Mouse (Mus musculus): Measurements from ENCODE around the gene Prg3. TPM values are rescaled to one million over a fixed set of nuclear protein-coding genes. Genes with fewer than 3 reads are reported as not detected.

Prg3 gene
- total RNA-seq, 2 experiments from 2014 or later: not detected

DNA sequence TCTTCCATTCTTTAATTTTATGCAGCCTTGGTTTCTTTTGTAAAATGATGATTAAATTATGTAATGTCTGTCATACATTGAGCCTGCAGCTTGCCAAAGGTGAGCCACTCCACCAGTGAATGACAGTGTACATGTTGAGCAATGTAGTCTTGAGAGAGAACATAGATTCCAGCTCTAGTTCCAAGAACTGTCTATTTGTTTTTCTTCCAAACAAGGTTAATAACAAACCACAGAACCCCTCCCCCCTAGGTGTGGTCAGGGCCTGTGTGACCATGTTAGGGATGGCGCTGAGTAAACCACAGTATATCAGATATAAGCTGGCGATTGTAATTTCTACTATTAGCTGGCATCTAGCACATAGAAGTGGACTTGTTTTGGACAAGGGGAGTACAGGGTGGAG lies 8.4 kb downstream of the Prg3 start:
- DNase-seq: no peak

DNA sequence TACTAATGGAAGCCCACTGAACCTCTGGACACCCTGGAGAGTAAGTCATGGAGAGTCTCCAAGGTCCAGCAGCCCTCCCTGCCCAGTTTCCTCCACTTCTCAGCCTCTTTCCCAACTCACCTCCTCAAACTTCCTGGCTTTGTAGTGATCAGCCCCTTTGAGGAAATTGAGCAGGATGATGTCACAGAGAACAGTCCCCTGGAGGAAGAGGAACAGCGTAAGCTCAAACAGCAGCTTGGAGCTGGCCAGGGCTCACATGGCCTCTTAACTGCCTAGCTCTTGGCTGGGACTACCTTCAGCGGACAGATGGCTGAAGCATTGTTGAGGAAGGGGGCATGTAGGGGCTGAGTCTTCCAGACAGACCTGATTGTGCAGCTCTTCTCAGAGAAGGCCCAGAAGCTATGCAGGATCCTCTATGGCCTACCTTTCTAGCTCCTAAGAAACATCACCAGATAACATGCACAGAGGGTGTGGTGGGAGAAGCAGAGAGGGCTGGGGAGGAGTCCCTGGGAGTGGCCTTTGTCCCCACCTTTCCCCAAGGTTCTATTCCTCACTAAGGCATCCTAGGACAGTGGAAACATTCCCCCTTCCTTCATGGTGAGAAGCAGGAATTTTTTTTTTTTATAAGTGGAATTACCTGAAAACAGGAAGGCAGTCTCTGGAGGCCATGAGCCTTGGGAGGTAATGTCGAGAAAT lies 11.6 kb downstream of the Prg3 start:
- peak in 1 of 2 experiments; percentile 13 for DNase-seq

DNA sequence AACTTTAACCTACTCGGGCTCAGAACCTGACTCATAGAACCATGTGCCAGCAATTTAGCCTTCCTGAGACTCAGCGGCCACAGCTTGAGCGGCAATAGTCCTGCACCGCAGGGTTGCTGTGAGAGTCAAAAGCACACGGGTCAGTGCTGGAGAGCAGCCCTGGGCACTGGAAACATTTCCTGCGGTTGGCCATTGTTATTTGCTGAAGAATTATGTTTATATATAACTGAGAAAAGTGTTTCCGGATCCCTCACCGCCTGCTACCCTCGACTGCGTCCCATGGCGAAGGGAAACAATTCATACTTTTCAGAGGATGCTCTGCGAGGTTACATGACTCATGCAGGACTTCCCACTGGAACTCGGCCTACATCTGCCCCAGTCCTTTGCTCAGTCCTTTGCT lies 13.5 kb downstream of the Prg3 start:
- peak; percentile 7 to 17 for DNase-seq

DNA sequence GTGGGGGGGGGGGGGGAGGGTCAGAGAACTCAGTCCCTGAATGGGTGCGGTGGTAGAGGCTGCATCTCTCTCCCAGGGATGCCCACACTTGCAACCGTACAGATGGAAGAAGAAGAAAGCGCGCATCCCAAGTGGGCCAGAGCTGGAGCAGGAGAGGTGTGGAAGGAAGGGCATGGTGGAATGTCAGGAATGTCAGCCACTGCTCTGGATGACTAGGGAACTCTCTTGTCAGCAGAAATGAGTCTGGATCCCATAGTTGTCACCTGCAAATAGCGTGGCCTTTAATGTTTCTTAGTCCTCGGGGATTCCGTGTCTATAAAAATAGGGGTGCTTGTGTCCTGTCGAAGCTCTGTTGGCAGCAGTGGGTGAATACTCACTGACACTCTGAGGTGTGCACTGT lies 14.6 kb downstream of the Prg3 start:
- DNase-seq: no peak

DNA sequence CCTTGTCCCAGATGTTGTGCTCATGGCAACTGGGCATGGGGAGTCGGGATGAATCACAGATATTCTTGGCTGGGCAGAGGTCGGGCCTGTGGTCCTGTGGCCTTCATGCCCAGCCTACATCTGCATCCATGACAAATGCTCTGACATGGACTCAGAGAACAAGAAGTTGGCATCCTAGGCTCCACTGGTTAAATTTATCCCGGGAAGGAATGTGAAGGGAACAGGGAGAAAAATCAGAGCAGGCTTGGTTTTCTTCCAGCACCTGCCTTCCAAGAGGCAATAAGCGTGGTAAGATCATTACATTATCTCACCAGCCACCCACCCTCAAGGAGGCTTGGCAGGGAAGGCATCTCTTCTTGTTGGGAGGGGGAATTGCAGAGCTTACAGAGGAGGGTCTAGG lies 16.3 kb downstream of the Prg3 start:
- no peak for DNase-seq

DNA sequence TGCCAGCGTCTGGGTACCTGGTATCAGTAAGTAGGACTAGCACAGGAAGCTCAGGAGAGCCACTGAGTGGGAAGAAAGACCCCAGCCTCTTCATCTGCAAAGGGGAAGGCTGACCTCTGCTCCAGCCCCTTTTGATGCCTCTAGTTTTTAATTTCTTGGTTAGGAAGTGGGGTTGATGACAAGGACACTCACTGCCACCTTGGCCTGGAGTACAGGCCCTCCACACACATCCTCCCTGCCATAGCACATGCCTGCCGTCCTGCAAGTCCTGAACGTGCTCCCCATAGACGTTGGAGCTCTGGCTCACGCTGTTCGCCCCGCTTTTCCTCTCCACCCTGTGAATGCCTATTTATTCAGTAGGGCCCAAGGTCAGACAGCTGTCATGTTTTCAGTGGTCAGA lies 18.6 kb downstream of the Prg3 start:
- no peak for DNase-seq

DNA sequence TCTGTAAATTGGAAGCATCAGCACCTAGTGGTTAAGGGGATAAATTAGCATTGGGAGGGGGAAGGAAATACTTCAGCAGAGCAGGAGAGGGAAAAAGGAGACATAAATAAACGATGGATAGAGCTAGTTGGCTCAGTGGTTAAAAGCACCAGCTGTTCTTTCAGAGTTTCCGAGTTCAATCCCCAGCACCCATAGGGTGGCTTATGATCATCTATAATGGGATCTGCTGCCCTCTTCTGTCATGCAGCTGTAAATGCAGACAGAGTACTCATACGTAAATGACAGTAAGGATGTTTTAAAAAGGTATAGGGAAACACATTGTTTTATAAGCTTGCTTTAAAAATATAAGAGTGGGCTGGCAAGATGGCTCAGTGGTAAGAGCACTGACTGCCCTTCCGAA lies 19.7 kb downstream of the Prg3 start:
- DNase-seq: peak in 1 of 2 experiments; percentile 44

DNA sequence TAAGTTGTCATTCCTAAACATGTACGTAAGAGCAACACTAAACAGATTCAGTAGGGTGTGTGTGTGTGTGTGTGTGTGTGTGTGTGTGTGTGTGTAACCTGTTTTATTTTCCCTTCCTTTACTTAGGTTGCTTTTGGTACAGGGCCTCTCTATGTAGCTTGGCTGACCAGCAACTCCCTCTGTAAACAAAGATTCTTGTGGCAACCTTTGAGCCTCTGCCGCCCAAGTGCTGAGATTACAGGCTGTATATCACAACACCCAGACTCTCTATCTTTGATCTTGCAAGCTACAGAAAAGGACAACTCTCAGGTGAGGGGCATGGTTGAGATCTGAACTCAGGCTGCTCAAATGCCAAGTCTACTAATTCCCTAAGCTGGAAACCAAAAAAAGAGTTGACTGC lies 21.2 kb downstream of the Prg3 start:
- DNase-seq: no peak

DNA sequence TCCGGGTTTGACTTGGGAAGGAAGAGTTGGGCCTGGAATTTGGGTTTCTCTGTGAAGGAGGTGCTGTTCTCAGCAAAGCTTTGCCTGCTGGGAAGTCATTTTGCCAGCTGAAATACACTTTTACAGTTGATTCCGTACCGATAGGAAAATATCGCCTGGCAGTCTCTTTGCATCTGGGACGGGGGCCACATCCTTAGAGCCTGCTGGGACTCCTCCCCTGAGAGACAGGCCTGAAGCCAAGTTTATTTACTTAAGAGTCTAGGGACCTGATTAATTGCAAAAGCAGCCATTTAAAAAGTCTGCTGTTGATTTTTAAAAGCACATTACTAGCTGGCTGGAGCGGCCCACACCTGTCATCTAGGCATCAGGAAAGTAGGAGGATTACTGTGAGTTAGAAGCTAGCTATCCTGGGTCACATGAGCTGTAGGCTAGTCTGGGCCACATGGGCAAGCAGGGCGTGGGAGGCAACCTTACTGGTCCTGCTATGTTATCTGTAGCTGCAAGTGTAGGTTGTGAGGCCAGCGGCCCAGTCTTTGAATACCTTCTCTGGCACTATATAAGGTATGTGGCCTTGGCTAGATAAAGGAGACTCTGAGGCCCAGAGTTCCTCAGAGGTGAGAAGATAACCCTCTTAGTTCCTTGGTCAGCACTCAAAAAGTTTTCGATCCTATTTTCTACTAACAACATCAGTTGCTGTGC lies 24.0 kb downstream of the Prg3 start:
- DNase-seq: peak in 1 of 2 experiments; percentile 15

DNA sequence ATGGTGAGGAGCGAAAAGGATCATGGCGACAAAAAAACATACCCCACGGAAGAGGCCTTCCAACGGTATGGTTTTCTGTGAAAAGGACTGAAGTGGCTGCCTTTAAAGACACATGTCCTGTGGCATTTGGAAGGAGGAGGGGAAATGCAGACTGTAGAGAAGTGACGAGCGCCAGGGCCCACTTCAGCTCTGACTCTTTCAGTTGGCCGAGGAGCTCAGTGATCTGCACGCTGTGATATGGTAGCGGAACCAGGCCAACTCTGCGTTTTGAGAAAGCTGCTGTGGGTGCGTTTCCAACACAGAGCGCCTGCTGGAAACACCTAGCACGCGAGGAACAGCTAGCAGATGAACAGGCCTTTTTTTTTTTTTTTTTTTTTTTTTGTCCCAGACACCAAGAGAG lies 24.7 kb downstream of the Prg3 start:
- no peak for DNase-seq

DNA sequence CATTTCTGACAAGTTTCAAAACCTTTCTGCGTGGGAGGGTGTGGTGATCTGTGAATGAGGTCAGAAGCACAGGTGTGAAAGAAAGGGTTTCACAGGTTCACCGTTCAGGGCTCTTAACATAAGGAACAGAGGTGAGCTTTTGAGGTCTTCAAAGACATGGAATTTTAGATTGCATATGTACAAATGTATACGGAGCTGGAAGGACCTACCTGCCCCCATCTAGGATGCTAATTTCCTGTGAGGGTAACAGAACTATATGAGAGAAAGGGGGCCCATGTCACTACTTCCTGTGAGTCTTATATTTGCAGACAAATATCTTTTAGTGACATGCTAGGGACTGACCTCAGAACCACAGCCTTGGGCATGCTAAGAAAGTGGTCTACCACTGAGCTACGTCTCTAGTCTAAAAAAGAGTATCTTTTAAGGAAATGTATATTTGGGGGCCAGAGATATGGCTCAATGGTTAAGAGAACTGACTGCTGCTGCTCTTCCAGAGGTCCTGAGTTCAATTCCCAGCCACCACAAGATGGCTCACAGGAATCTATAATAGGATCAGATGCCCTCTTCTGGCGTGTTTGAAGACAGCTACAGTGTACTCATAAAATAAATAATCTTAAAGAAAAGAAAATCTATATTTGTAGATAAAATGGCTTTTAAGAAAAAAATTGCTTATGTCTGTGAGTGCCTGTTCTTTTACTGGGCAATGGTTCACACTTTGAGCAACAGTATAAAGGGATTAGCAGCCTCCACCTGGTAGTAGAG lies 26.0 kb downstream of the Prg3 start:
- no peak for DNase-seq

DNA sequence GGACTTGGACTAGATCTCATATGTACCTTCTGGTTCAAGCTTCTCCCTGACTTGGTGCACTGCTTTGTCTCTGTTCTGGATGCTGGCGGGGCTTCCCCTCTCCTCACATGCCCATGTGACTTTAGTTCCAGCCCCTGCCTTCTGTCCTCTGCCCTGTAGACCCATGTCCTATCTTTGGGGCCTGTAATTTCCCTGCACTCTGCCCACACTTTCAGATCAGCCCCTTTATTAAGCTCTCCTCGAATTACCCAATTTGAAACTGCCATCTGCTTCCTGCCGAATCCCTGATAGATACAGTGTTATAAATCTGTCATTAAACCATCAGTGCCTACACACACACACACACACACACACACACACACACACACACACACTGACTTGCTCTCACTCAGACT lies 26.6 kb downstream of the Prg3 start:
- DNase-seq: no peak

DNA sequence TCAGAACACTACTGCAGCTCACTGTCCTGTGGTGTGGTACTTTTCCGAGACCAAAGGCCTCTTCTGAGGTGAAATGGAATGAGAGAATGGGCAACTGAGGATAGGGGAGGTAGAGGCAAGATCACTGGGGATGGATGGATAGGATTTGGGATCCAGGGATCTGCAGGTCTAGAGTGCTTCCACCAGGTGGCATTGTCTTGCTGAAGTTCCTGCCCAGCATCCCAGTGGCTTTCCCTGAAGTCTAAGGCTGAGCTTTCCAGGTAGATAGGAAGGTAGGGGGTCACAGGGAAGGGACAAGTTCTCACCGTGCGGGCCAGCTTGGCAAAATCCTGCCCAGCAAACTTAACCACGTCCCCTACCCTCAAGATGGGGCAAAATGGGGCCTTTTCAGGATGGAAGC lies 34.0 kb downstream of the Prg3 start:
- DNase-seq: peak in 1 of 2 experiments; percentile 40

DNA sequence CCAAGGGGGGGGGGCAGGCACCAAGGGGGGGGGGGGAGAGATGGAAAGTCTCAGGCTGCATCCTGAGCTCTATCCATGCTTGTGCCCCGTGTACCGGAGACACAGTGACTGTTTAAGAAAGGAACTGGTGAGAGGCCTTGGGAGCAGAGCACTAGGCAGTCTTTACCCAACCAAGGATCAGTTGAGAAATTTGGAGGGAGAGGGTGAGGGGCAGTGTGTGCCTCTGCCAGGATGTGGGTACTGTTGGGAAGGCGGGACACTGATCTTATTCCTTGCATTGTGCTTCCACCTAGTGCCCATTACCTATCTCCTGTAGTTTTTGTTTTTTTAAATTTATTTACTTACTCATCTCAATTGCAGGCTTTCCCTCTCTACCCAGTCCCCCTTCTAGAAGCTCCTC lies 38.2 kb downstream of the Prg3 start:
- no peak for DNase-seq

DNA sequence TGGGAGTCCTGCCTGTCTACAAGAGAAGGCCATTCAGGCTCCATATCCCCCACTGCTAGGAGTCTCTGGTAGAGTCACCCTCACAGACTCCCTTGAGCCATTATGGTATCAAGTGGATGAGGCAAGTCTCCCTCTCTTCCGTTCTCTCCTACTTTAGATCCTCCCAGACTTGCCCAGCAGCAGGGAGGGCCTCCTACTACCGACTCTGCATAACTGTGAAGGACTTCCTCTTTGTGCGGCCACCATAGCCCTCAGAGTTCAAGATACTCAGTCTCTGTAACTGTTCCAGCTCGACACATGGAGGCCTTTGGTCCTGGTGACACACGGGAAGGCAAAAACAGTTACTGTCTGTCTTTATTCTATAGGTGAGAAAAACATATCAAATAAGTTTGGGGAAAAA lies 39.3 kb downstream of the Prg3 start:
- no peak for DNase-seq

DNA sequence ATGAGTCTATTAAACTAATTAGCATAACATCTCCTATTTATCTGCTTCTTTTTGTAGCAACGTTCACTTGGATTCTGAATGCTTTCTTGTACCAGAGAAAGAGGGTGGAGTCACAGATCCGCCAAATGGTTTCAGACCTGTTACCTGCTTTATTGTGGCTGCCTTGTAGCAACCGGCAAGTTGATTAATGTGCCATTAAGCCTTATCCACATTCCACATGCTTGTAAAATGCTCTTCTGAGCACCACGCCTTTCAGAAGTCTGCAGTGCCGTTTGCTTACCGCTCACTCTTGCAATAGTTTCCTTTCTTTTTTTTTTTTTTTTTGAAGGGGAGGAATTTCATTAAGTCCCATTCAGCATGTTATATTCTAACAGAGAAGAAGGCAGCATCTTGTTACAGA lies 41.9 kb downstream of the Prg3 start:
- DNase-seq: no peak

DNA sequence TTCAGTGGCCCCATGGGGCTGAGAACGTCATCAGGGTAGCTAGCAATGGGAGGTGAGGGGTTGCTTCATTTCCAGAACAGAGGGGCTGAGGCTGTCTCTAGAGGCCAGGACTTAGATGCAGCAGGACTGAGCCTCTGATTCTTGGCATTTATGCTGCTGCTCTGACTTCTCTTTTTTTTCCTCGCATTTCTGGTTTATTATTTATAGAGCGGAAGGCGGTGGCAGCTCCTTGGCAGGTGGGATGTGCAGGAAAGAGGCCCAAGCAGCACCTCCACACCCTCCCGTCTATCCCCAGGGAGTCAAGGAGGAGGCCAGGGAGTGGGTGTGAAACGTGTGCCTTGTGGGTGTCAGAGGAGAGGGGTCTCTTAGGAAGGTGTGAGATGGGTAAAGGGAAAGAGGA lies 43.0 kb downstream of the Prg3 start:
- no peak for DNase-seq

DNA sequence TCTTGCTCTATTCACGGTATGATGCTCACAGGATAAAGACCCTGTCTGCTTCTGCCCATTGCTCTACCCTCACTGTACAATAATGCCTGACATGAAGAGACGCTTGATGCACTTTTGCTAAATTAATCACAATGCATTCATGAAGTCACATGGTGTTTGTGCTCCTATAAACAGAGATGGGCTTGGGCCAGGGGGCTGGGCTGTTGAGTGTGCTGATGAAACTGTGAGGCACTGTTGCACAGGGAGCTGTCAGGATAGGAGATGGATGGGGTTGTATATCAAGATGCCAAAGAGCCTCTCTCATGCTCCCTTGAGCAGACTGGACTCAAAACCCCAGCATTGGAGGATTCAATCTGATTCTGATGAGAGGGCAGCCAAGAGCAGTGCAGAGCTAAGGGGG lies 45.1 kb downstream of the Prg3 start:
- no peak for DNase-seq

DNA sequence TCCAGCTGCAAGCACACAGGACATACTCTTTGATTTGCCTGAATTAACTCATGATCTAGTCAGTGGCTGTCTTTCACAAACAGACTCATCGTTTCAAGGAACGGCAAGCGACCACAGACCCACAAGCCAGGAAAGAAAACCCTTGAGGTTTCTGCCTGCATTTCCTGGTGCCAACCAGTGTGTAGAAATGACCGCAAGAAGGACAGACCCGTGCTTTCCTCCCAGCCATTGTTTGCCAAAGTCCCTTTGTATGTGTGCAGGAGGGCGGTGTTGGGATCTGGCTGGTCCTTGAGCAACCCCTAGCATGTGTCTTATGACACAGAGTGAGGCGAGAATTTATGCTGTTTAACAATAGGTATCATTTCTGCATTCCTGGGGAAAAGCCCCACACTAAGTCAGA lies 46.2 kb downstream of the Prg3 start:
- DNase-seq: no peak

DNA sequence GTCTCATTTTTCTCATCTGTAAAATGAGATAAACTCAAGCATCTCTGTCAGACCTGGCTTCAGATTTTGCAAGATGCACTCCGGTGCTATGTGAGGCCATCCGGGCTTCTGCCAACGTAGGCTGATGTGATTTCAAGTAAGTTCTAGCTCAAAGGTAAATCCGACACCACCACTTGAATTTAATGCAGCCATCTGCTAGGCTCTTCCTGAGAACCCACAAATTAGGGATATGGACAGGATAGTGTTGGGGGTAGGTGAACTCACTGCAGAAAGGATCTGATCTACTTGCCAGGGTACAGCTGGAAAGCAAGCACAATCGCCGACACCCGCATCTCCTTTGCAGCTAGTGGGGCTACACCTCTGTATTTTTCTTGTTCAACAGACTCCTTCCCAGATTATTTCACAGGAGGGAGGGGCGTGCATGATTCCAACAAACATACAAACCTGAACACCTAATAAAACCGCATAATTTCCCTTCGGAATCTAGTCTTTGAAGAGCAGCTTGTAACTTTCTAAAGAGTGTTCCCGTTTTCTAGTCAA lies 48.6 kb downstream of the Prg3 start:
- DNase-seq: no peak

DNA sequence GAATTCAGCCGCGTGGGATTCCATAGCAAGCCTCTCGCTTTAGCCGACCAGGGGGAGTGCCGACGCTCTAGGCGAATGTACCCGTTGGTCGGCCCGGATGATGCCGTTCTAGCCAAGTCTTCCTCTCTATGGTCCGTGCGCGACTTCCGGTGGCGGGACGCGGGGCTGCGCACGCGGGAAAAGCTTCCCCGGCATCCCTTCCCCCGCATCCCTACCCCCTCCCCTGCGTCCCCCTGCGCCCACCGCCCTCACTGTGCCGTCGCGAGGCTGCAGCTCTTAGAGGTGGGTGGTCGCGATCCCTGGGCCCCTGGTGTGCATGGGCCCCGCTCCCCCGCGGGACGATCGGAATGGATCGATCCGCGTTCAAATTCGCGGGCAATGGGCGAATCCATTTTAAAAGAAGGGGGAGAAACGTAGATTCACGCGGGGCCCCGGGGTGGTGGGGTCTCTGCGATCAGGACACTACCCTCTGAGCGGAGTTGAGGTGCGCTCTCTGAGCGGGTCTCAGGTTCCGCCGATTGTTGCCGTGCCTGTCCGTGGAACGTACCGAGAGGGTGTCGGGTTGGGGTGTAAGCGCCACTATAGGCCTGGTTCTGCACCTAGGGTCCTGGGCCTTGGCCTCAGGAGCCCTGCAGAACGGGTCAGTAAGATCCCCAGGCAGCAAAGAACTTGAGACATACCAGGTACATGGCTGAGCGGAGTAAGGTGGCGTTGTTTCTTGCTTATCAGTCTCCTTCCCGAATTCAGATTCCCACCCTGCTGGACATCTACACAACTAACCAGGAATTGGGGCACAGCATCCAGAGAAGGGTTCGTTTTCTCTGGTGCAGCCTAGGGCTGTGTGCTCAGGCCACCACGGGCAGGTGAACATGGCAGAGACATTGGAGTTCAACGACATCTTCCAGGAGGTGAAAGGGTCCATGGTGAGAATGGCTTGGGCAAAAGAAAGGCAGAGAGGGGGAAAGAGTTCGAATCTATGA lies 49.3 kb downstream of the Prg3 start, which contains the start of the genes Ssrp1 and P2rx3:
Gene Ssrp1, plus strand, starts transcription at position 188 of the 980 bp plus-strand sequence.
Gene P2rx3, minus strand, starts transcription at position 416 of the 980 bp plus-strand sequence.
- peak; percentile 92 for DNase-seq

DNA sequence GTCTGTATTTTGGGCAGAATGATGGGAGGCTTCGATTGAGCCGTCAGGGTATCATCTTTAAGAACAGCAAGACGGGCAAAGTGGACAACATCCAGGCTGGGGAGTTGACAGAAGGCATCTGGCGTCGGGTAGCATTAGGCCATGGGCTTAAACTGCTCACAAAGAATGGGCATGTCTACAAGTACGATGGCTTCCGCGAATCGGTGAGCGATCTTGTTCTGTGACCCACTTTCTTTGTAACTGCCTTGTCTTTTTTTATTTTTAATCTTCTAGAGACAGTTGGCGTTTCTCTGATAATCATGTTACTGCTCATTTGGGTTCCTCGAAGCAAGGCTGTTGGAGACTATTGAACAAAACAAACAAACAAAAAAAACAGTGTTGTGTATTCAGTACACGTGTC lies 50.3 kb downstream of the Prg3 start:
- no peak for DNase-seq
